Mouse (Mus musculus) heart, embryonic 11.5 days (tissue): Measurements from ENCODE around the gene AI854703. TPM values are rescaled to one million over a fixed set of nuclear protein-coding genes. Genes with fewer than 3 reads are reported as not detected.

Source experiments
- ATAC-seq: fragments of 200-750 bp; cut with Nextera tagmentation; replicated peaks from 2 replicates; pipeline ENCODE4 v1.8.0; 2017; ENCODE audit warnings: moderate library complexity; ENCODE audit not compliant: insufficient number of reproducible peaks, low FRiP score, low TSS enrichment
- H3K27ac ChIP-seq: fragments of 300-500 bp; sonication (generic); 2 replicates; pipeline ENCODE4 v1.5.1; 2014; ENCODE audit warnings: mild to moderate bottlenecking, low read depth, low read length
- H3K27me3 ChIP-seq: fragments of 300-500 bp; sonication (generic); 2 replicates; pipeline ENCODE4 v1.6.1; 2014; ENCODE audit warnings: mild to moderate bottlenecking, low read length, mixed read lengths; ENCODE audit not compliant: control insufficient read depth, insufficient read depth
- H3K36me3 ChIP-seq: fragments of 300-500 bp; sonication (generic); 2 replicates; pipeline ENCODE4 v1.6.1; 2014; ENCODE audit warnings: mild to moderate bottlenecking, low read length, moderate library complexity, mixed read lengths; ENCODE audit not compliant: control insufficient read depth, insufficient read depth
- H3K4me1 ChIP-seq: fragments of 300-500 bp; sonication (generic); 2 replicates; pipeline ENCODE4 v1.6.1; 2014; ENCODE audit warnings: low read length; ENCODE audit not compliant: control insufficient read depth, insufficient read depth
- H3K4me2 ChIP-seq: fragments of 300-500 bp; sonication (generic); 2 replicates; pipeline ENCODE4 v1.6.1; 2014; ENCODE audit warnings: mild to moderate bottlenecking, moderate library complexity
- H3K4me3 ChIP-seq: fragments of 300-500 bp; sonication (generic); 2 replicates; pipeline ENCODE4 v1.5.1; 2014; ENCODE audit warnings: low read depth, low read length
- H3K9ac ChIP-seq: fragments of 300-500 bp; sonication (generic); 2 replicates; pipeline ENCODE4 v1.6.1; 2014; ENCODE audit warnings: mild to moderate bottlenecking, low read depth, low read length, moderate library complexity
- H3K9me3 ChIP-seq: fragments of 300-500 bp; sonication (generic); replicated peaks from 2 replicates; pipeline ENCODE4 v1.6.1; 2016; ENCODE audit warnings: low read length; ENCODE audit not compliant: control insufficient read depth
- WGBS: fragments of 180-500 bp; shearing (Covaris S2); extraction: QIAGEN DNeasy Blood & Tissue Kit; methylation state at CpG from one replicate; pipeline ENCODE4 v1.1.7; 2014; ENCODE audit not compliant: insufficient replicate concordance; 5-methylcytosine and 5-hydroxymethylcytosine counted together
- polyA plus RNA-seq: library from polyadenylated mRNA; unstranded; fragments of >200 nt; fragmentation: Nextera tagmentation; extraction: Ambion mirVana; gene quantifications from 2 replicates; pipeline ENCODE4 v1.2.1, GENCODE M21; 2014

Gene AI854703
- polyA plus RNA-seq, 1 experiment from 2014 or later = 0.66 TPM

GRCm38 (mm10) chr6:48636515-48636914, 10.0 kb downstream of the AI854703 start:
- WGBS = 37% methylated on average over 6 of the region's 6 CpGs
- Histone ChIP-seq H3K9ac (no peak overlapping the region), H3K9me3 (no peaks in the 10 kb centered on the region), H3K4me2 (0 out of 2 replicates have a peak overlapping the region, but pooled peaks have one; percentile 7), H3K27ac (no peak overlapping the region), H3K4me1 (peaks cover 3% of the 10 kb centered on the region; the same call in 1 of the 2 replicates), H3K36me3 (no peaks in the 10 kb centered on the region), H3K4me3 (no peak overlapping the region), H3K27me3 (no peaks in the 10 kb centered on the region)
- ATAC-seq = no peak

DNA sequence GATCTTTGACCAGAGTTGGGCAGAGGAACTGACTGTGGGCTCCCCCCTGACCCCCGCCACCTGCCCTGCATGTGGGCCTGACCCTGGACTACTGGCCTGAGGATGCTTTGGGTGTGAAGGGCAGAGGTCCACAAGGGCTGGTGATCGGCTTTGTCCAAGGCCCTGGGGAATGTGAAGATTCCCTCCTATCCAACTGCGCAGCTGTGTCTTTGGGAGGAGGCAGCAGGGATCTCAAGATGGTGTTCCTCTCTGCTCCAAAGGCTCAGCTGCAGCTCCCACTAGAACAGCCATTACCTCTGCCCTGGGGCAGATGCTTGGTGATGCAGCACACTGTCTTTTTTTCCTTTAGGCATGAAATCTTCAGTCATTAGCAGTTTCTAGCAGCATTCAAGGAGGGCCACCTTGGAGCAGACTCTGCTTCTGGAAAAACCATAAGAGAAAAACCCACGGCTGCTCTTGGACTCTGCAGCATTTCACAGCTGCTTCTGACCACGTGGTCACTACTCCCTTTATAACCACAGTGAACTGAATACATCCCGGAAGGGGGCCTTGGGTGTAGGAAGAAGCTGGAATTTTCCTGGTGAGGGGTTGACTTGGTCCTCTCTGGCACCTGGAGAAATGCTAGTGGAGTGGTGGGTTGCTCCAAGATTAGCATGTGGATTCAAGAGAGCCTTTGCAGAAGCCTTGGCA, 11.4 kb downstream of the AI854703 start:
- Histone ChIP-seq H3K27me3 (no peaks in the 10 kb centered on the region), H3K4me1 (peaks cover 3% of the 10 kb centered on the region; the same call in 1 of the 2 replicates), H3K4me2 (no peak overlapping the region), H3K9me3 (no peaks in the 10 kb centered on the region), H3K9ac (no peak overlapping the region), H3K27ac (no peak overlapping the region), H3K4me3 (no peak overlapping the region), H3K36me3 (no peaks in the 10 kb centered on the region)
- 66% methylated on average over 6 of the region's 6 CpGs for WGBS
- ATAC-seq = no peak

- Histone ChIP-seq H3K4me3 (no peak overlapping the region), H3K9ac (no peak overlapping the region), H3K4me2 (no peak overlapping the region), H3K27me3 (no peaks in the 10 kb centered on the region), H3K36me3 (no peaks in the 10 kb centered on the region), H3K9me3 (no peaks in the 10 kb centered on the region), H3K27ac (no peak overlapping the region), H3K4me1 (peaks cover 3% of the 10 kb centered on the region; the same call in 1 of the 2 replicates)
- 65% methylated on average over 2 of the region's 2 CpGs for WGBS
- ATAC-seq = no peak
Measured at GRCm38 (mm10) chr6:48638553-48638952, 12.0 kb downstream of the AI854703 start.

GRCm38 (mm10) chr6:48641391-48641790, 14.8 kb downstream of the AI854703 start:
- no peak for ATAC-seq
- Histone ChIP-seq H3K27me3 (no peaks in the 10 kb centered on the region), H3K9me3 (no peaks in the 10 kb centered on the region), H3K4me2 (no peak overlapping the region), H3K36me3 (no peaks in the 10 kb centered on the region), H3K4me1 (peaks cover 3% of the 10 kb centered on the region; the same call in 1 of the 2 replicates), H3K9ac (no peak overlapping the region), H3K27ac (no peak overlapping the region), H3K4me3 (no peak overlapping the region)
- WGBS = 65% methylated on average over 6 of the region's 6 CpGs

DNA sequence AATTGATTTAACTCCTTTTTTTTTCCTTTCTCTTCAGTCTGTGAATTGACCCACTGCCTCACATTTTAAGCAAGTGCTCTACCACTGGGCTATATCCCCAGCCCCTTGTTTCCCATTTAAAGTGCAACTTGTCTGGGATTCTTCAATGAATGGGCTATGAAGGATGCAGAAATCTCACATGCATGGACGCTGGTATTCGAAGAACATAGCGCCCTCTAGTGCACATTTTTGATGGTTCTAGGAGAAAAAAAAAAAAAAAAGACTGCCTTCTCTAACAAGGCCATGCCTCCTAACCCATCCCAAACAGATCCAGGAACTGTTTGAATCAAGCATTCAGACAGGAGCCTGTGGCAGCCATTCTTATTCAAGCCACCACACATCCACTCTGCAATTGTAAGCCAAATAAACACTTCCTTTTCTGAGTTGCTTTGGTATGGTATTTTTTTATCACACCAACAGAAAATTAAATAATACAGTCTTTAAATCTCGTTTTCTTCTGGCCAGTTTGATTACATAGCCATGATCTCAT, 16.3 kb downstream of the AI854703 start:
- Histone ChIP-seq H3K27ac (no peak overlapping the region), H3K4me2 (no peak overlapping the region), H3K27me3 (no peaks in the 10 kb centered on the region), H3K36me3 (no peaks in the 10 kb centered on the region), H3K4me3 (no peak overlapping the region), H3K9me3 (no peaks in the 10 kb centered on the region), H3K4me1 (no peaks in the 10 kb centered on the region), H3K9ac (no peak overlapping the region)
- no peak for ATAC-seq
- WGBS = 20% methylated on average over 4 of the region's 4 CpGs

DNA sequence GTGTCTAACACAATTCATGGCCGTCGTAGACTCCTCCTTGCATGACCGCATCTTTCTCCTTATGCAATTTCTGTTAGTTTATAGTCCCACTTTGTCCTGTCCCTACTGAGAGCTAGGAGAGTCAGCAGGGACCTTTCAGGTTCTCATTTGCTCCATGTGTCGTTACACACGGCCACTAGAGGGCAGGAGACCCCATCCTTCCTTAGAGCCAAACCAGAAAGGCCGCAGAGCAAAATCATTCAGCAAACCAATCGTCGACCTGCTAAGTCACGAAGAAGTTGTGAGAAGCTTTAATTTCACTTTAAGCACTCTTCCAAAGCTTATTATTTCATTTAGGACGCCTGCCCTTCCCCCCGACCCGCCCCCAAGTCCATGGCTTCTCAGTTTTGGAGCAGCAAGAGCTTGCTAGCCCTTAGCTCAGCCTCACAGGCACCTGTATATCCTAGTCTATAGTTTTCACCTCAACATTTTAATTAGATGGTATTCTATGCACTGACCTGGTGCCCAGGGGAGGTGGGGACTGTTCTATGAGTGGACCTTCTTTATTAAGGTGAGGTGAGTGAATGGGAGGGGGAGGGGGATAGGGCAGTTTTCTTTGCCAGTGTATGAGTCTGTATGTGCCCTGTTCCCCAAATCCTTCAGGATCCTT, 19.2 kb downstream of the AI854703 start:
- H3K9me3 ChIP-seq = no peaks in the 10 kb centered on the region
- WGBS = 12% methylated on average over 12 of the region's 12 CpGs
- H3K4me2 ChIP-seq = peak overlapping the region; percentile 16; the same call in 1 of the 2 replicates
- H3K4me3 ChIP-seq = no peak overlapping the region
- no peak overlapping the region for H3K9ac ChIP-seq
- H3K27me3 ChIP-seq = no peaks in the 10 kb centered on the region
- no peak overlapping the region for H3K27ac ChIP-seq
- no peak for ATAC-seq
- H3K36me3 ChIP-seq = no peaks in the 10 kb centered on the region
- H3K4me1 ChIP-seq = no peaks in the 10 kb centered on the region

- Histone ChIP-seq H3K27me3 (no peaks in the 10 kb centered on the region), H3K9ac (no peak overlapping the region), H3K36me3 (no peaks in the 10 kb centered on the region), H3K27ac (no peak overlapping the region), H3K4me3 (no peak overlapping the region), H3K9me3 (no peaks in the 10 kb centered on the region), H3K4me1 (no peaks in the 10 kb centered on the region), H3K4me2 (no peak overlapping the region)
- 61% methylated on average over 4 of the region's 4 CpGs for WGBS
- no peak for ATAC-seq
Measured at GRCm38 (mm10) chr6:48646309-48646690, 19.7 kb downstream of the AI854703 start.

DNA sequence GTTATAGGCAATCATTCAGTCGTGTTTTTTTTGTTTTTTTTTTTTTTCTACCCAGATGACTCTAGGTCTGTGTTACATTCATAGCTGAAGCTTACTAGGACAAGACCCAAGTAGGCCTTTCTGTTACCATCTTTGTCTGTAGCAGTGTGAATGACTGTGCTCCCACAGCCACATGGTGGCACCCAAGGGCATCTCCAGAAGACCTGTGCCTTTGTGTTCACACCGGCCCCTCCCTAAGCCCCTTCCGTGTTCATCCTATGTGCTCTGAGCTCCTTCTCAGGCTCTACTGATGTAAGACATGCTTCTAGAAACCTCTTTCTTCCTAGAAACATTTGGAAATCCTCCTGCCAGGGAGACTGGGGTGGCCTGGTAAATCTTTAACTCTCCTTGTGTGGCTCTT, 20.4 kb downstream of the AI854703 start, which contains the start of gene Gimap8:
TSS of gene Gimap8 (plus strand) at position 240 of the 400 bp plus-strand sequence.
- Histone ChIP-seq H3K27ac (no peak within 1 kb of the TSS), H3K36me3 (no peaks in the 10 kb centered on the region), H3K4me3 (no peak within 1 kb of the TSS), H3K9ac (0 out of 2 replicates have a peak within 1 kb of the TSS, but pooled peaks have one; percentile 16), H3K27me3 (no peaks in the 10 kb centered on the region), H3K4me2 (no peak within 1 kb of the TSS), H3K9me3 (no peaks in the 10 kb centered on the region), H3K4me1 (no peaks in the 10 kb centered on the region)
- 41% methylated on average over 3 of the region's 3 CpGs for WGBS
- 0 out of 2 replicates have a peak, but pooled peaks have one; percentile 39 for ATAC-seq
